Mouse (Mus musculus): ENCODE results near the gene Coq9. TPM values are rescaled to one million over a fixed set of nuclear protein-coding genes. Genes with fewer than 3 reads are reported as not detected.
"Not testable (repeated sequence)": the region's sequence is repeated elsewhere in the genome, so short reads cannot be mapped to it uniquely, and the experiment has no call there.

The Coq9 gene
- total RNA-seq, 2 experiments from 2014 or later = 76.6 to 90.5 TPM

- no peak for DNase-seq (ENCODE audit: low spot score in 2 of 2)
Observed at GRCm38 (mm10) chr8:94820553-94820952, 17.6 kb upstream of the Coq9 start.

- DNase-seq (ENCODE audit: low spot score in 2 of 2) = no peak
Observed at GRCm38 (mm10) chr8:94821381-94821780, 16.7 kb upstream of the Coq9 start.

- DNase-seq (ENCODE audit: low spot score in 2 of 2) = peak; percentile 69 to 73
Observed at GRCm38 (mm10) chr8:94822637-94823560, 15.2 kb upstream of the Coq9 start.

- no peak for DNase-seq (ENCODE audit: low spot score in 2 of 2)
Observed at GRCm38 (mm10) chr8:94825170-94825569, 13.0 kb upstream of the Coq9 start.

GRCm38 (mm10) chr8:94826210-94826609, 11.9 kb upstream of the Coq9 start:
- no peak for DNase-seq (ENCODE audit: low spot score in 2 of 2)

GRCm38 (mm10) chr8:94828284-94828683, 9.8 kb upstream of the Coq9 start:
- no peak for DNase-seq (ENCODE audit: low spot score in 2 of 2)

GRCm38 (mm10) chr8:94833901-94834405, 4.2 kb upstream of the Coq9 start:
- DNase-seq (ENCODE audit: low spot score in 2 of 2) = not testable (repeated sequence)

GRCm38 (mm10) chr8:94835751-94836150, 2.4 kb upstream of the Coq9 start:
- not testable (repeated sequence) for DNase-seq (ENCODE audit: low spot score in 2 of 2)

GRCm38 (mm10) chr8:94836456-94837240, 1.5 kb upstream of the Coq9 start:
- DNase-seq (ENCODE audit: low spot score in 2 of 2) = no peak

GRCm38 (mm10) chr8:94838600-94838999, 479 bp downstream of the Coq9 start:
- DNase-seq (ENCODE audit: low spot score in 2 of 2) = peak; percentile 63 to 81

- DNase-seq (ENCODE audit: low spot score in 2 of 2) = no peak
Observed at GRCm38 (mm10) chr8:94841183-94841582, 3.1 kb downstream of the Coq9 start.

GRCm38 (mm10) chr8:94850049-94850448, 11.9 kb downstream of the Coq9 start:
- no peak for DNase-seq (ENCODE audit: low spot score in 2 of 2)

- not testable (repeated sequence) for DNase-seq (ENCODE audit: low spot score in 2 of 2)
Observed at GRCm38 (mm10) chr8:94854761-94855160, 16.6 kb downstream of the Coq9 start.

- no peak for DNase-seq (ENCODE audit: low spot score in 2 of 2)
Observed at GRCm38 (mm10) chr8:94857011-94857345, 18.9 kb downstream of the Coq9 start.

GRCm38 (mm10) chr8:94857346-94858173, 19.4 kb downstream of the Coq9 start, which contains the start of gene Polr2c:
Gene Polr2c, plus strand, starts transcription at chr8:94857450.
- DNase-seq (ENCODE audit: low spot score in 2 of 2) = peak; percentile 93 to 96

GRCm38 (mm10) chr8:94861352-94861910, 23.3 kb downstream of the Coq9 start:
- peak in 1 of 2 experiments; percentile 64 for DNase-seq (ENCODE audit: low spot score in 2 of 2)

- no peak for DNase-seq (ENCODE audit: low spot score in 2 of 2)
Observed at GRCm38 (mm10) chr8:94862487-94863220, 24.5 kb downstream of the Coq9 start.

- DNase-seq (ENCODE audit: low spot score in 2 of 2) = no peak
Observed at GRCm38 (mm10) chr8:94863897-94864673, 26.0 kb downstream of the Coq9 start.

GRCm38 (mm10) chr8:94865292-94865691, 27.2 kb downstream of the Coq9 start:
- no peak for DNase-seq (ENCODE audit: low spot score in 2 of 2)
